Mouse (Mus musculus): Measurements from ENCODE around the gene Irx2. TPM values are rescaled to one million over a fixed set of nuclear protein-coding genes. Genes with fewer than 3 reads are reported as not detected.

The Irx2 gene
- polyA plus RNA-seq (2015; fragmentation: Nextera tagmentation; extraction: Ambion mirVana): 31.7 and 33.5 TPM in 2 replicates

DNA sequence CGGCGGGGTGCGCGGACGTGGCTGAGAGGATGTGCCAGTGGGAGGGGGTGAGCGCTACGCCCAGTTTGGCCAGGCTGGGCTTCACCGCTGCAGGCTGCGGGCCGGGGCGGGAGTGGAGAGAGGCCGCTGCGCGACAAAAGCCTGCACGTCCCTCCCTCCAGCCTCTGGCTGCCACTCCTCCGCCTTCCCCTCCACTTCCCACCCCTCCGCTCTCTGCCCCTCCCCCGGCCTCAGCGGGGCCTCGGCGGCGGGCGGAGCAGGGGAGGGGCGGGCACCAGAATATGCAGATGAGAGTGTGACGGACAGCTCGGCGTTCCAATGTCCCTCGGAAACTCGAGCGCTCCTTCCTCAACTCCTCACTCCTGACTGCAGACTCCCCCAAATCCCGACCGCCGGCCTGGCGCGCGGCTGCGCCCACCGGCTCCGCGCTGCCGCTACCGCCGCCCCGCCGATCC, at the start of gene Irx2:
Gene Irx2, plus strand, starts transcription at position 359 of the 455 bp plus-strand sequence.
- Histone ChIP-seq H3K4me2 (peak within 1 kb of the TSS; percentile 91), H3K4me1 (peaks cover 11% of the 10 kb centered on the region), H3K9me3 (no peaks in the 10 kb centered on the region), H3K27me3 (peaks cover 98% of the 10 kb centered on the region), H3K27ac (peak within 1 kb of the TSS; percentile 89), H3K4me3 (peak within 1 kb of the TSS; percentile 62), H3K9ac (peak within 1 kb of the TSS; percentile 83), H3K36me3 (no peaks in the 10 kb centered on the region)
- 0% methylated on average over 32 of the region's 45 CpGs for WGBS
- peak; percentile 94 for ATAC-seq (ENCODE audit: borderline replicate concordance, extremely low read depth, low FRiP score, low TSS enrichment)

- Histone ChIP-seq H3K4me1 (no peaks in the 10 kb centered on the region), H3K36me3 (no peaks in the 10 kb centered on the region), H3K9ac (no peak overlapping the region), H3K9me3 (no peaks in the 10 kb centered on the region), H3K27ac (no peak overlapping the region), H3K4me2 (no peak overlapping the region), H3K4me3 (no peak overlapping the region), H3K27me3 (no peaks in the 10 kb centered on the region)
- 87% methylated on average over 2 of the region's 2 CpGs for WGBS
- ATAC-seq (ENCODE audit: borderline replicate concordance, extremely low read depth, low FRiP score, low TSS enrichment): no peak
Observed at GRCm38 (mm10) chr13:72581276-72581675, 47.3 kb upstream of the Irx2 start.

GRCm38 (mm10) chr13:72592526-72592925, 36.1 kb upstream of the Irx2 start:
- Histone ChIP-seq H3K36me3 (no peaks in the 10 kb centered on the region), H3K4me2 (peak overlapping the region; percentile 29), H3K27ac (no peak overlapping the region), H3K9ac (no peak overlapping the region), H3K4me1 (0 out of 2 replicates have a peak, but pooled peaks cover 3% of the 10 kb centered on the region), H3K27me3 (no peaks in the 10 kb centered on the region), H3K4me3 (no peak overlapping the region), H3K9me3 (no peaks in the 10 kb centered on the region)
- WGBS: 30% methylated on average over 4 of the region's 4 CpGs
- no peak for ATAC-seq (ENCODE audit: borderline replicate concordance, extremely low read depth, low FRiP score, low TSS enrichment)

DNA sequence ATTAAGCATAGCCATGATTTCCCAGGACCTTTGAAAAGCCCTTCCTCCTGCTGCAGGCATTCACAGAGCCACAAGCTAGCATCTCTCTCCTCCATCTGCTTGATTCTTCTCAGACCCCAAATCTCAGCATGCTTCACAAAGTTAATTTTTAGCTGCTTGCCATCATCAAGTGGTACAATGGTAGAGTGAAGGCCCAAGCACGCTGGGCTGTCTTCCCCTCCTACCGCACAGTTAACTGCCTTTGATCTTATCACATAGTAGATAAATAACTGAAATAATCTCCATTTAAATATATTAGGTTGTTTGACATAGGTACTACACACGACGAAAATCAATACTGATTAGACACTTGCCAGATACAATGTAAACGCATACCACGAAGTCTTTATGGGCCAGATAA, 35.3 kb upstream of the Irx2 start:
- H3K4me3 ChIP-seq: no peak overlapping the region
- no peaks in the 10 kb centered on the region for H3K36me3 ChIP-seq
- H3K27ac ChIP-seq: peak overlapping the region; percentile 56
- H3K4me1 ChIP-seq: 0 out of 2 replicates have a peak, but pooled peaks cover 3% of the 10 kb centered on the region
- 20% methylated on average over 6 of the region's 6 CpGs for WGBS
- H3K27me3 ChIP-seq: no peaks in the 10 kb centered on the region
- H3K4me2 ChIP-seq: 0 out of 2 replicates have a peak overlapping the region, but pooled peaks have one; percentile 0
- peak; percentile 80 for ATAC-seq (ENCODE audit: borderline replicate concordance, extremely low read depth, low FRiP score, low TSS enrichment)
- no peaks in the 10 kb centered on the region for H3K9me3 ChIP-seq
- H3K9ac ChIP-seq: no peak overlapping the region

GRCm38 (mm10) chr13:72593710-72594111, 34.9 kb upstream of the Irx2 start:
- no peak overlapping the region for H3K9ac ChIP-seq
- WGBS: 37% methylated on average over 4 of the region's 4 CpGs
- H3K36me3 ChIP-seq: no peaks in the 10 kb centered on the region
- H3K4me3 ChIP-seq: no peak overlapping the region
- H3K27ac ChIP-seq: peak overlapping the region; percentile 43; the same call in 1 of the 2 replicates
- H3K4me1 ChIP-seq: 0 out of 2 replicates have a peak, but pooled peaks cover 3% of the 10 kb centered on the region
- H3K27me3 ChIP-seq: no peaks in the 10 kb centered on the region
- no peaks in the 10 kb centered on the region for H3K9me3 ChIP-seq
- H3K4me2 ChIP-seq: no peak overlapping the region
- ATAC-seq (ENCODE audit: borderline replicate concordance, extremely low read depth, low FRiP score, low TSS enrichment): peak; percentile 88

DNA sequence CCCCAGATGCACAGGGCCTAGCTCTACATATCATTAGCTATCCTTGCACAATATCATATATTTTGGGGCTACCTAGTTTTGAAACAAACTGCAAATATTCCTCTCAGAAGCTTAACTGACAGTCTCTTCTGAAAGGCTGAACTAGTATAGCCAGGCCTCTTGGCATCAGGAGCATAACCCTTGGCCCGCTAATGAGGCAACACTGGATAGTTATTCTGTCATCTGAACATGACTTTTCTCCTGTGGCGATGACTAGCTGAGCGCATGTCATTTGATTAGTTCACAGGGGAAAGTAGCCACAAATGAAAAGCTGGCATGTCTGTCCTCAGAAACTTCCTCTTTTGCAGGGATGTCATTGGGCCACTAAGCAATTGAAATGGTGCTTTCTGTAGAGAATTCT, 29.4 kb upstream of the Irx2 start:
- H3K36me3 ChIP-seq: no peaks in the 10 kb centered on the region
- no peak overlapping the region for H3K4me2 ChIP-seq
- WGBS: 80% methylated on average over 3 of the region's 3 CpGs
- H3K4me3 ChIP-seq: no peak overlapping the region
- no peak for ATAC-seq (ENCODE audit: borderline replicate concordance, extremely low read depth, low FRiP score, low TSS enrichment)
- H3K27ac ChIP-seq: no peak overlapping the region
- no peaks in the 10 kb centered on the region for H3K9me3 ChIP-seq
- no peaks in the 10 kb centered on the region for H3K4me1 ChIP-seq
- H3K27me3 ChIP-seq: no peaks in the 10 kb centered on the region
- no peak overlapping the region for H3K9ac ChIP-seq

- H3K27me3 ChIP-seq: no peaks in the 10 kb centered on the region
- no peaks in the 10 kb centered on the region for H3K36me3 ChIP-seq
- no peak for ATAC-seq (ENCODE audit: borderline replicate concordance, extremely low read depth, low FRiP score, low TSS enrichment)
- H3K9me3 ChIP-seq: no peaks in the 10 kb centered on the region
- H3K27ac ChIP-seq: no peak overlapping the region
- H3K4me3 ChIP-seq: no peak overlapping the region
- H3K9ac ChIP-seq: no peak overlapping the region
- H3K4me1 ChIP-seq: 0 out of 2 replicates have a peak, but pooled peaks cover 4% of the 10 kb centered on the region
- H3K4me2 ChIP-seq: no peak overlapping the region
- WGBS: 66% methylated on average over 15 of the region's 16 CpGs
Observed at GRCm38 (mm10) chr13:72608706-72609105, 19.9 kb upstream of the Irx2 start.

GRCm38 (mm10) chr13:72610277-72610676, 18.3 kb upstream of the Irx2 start:
- Histone ChIP-seq H3K27me3 (no peaks in the 10 kb centered on the region), H3K27ac (peak overlapping the region; percentile 17; the same call in 1 of the 2 replicates), H3K9ac (no peak overlapping the region), H3K4me2 (no peak overlapping the region), H3K4me1 (0 out of 2 replicates have a peak, but pooled peaks cover 4% of the 10 kb centered on the region), H3K4me3 (no peak overlapping the region), H3K9me3 (no peaks in the 10 kb centered on the region), H3K36me3 (no peaks in the 10 kb centered on the region)
- peak; percentile 65; the same call in 1 of the 2 replicates for ATAC-seq (ENCODE audit: borderline replicate concordance, extremely low read depth, low FRiP score, low TSS enrichment)
- WGBS: 55% methylated on average over 2 of the region's 2 CpGs

DNA sequence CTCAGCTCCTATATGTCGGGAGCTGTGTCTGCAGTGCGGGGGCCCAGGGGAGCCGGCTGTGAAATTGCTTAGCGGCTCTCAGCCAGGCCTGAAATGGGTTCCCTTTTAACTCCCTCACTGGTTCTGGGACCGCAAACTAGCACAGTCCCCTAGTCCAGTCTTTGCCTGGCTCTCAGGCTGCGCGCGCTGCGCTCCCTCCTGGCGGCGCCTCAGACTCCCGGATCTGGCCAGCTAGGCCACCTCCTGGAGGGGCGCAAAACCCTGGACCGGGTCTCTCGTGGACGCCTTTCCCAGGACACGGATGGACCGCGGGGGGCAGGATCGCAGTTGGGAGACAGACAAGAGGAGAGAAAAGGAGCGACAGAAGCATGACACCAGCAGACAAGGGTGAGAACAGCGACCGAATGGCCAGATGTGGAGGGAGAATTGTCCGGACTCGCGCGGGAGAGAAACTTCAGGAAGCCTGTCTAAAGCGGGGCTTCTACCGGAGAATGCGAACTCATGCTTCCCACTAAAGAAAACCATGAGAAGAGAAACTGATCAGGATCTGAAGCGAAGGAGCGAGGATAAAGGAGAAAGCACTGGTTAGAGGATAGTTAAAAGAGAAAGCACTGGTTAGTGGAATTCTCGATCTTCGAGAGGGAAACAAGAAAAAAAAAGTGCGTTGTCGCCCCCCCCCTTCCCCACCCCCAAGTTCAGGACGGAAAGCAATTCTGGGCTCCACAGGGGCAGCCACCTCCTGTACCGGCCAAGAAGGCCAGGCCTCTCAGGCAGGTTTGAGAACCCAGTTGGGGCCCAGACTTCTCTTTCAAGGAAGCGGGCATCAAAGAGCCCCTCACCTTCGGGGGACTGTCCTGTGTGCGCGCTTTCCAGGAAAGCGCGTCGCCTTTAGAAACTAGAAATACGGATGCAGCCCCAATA, 4.4 kb upstream of the Irx2 start:
- Histone ChIP-seq H3K4me2 (peak overlapping the region; percentile 91), H3K27me3 (peaks cover 84% of the 10 kb centered on the region), H3K9me3 (no peaks in the 10 kb centered on the region), H3K4me3 (peak overlapping the region; percentile 41), H3K36me3 (no peaks in the 10 kb centered on the region), H3K9ac (peak overlapping the region; percentile 55), H3K4me1 (peaks cover 9% of the 10 kb centered on the region), H3K27ac (peak overlapping the region; percentile 80)
- WGBS: under 1% methylated on average over 46 of the region's 46 CpGs
- ATAC-seq (ENCODE audit: borderline replicate concordance, extremely low read depth, low FRiP score, low TSS enrichment): no peak

DNA sequence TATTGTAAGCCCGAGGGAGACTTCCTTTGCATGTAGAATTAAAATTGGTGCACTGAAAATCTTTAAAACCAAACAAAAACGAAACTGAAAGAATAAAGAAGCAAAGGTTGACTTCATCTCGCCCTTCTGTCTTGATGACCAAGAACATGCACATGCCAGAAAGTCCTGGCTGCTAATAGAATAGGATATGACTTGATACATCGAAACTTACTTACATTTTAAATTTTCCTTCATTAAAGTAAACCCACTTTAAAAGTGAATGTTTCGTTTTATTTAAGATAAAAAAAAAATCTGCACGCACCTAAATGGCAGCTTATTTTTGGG, 3.8 kb upstream of the Irx2 start:
- Histone ChIP-seq H3K9me3 (no peaks in the 10 kb centered on the region), H3K27me3 (peaks cover 90% of the 10 kb centered on the region), H3K4me1 (peaks cover 11% of the 10 kb centered on the region), H3K27ac (peak overlapping the region; percentile 80), H3K4me3 (peak overlapping the region; percentile 41), H3K36me3 (no peaks in the 10 kb centered on the region), H3K4me2 (peak overlapping the region; percentile 91), H3K9ac (peak overlapping the region; percentile 55)
- WGBS: 3% methylated on average over 6 of the region's 6 CpGs
- no peak for ATAC-seq (ENCODE audit: borderline replicate concordance, extremely low read depth, low FRiP score, low TSS enrichment)

GRCm38 (mm10) chr13:72625236-72625950, 3.2 kb upstream of the Irx2 start:
- Histone ChIP-seq H3K4me3 (peak overlapping the region; percentile 41), H3K4me2 (peak overlapping the region; percentile 91), H3K27me3 (peaks cover 96% of the 10 kb centered on the region), H3K36me3 (no peaks in the 10 kb centered on the region), H3K9ac (peak overlapping the region; percentile 55; the same call in 1 of the 2 replicates), H3K27ac (no peak overlapping the region; the same call in 1 of the 2 replicates), H3K9me3 (no peaks in the 10 kb centered on the region), H3K4me1 (peaks cover 11% of the 10 kb centered on the region)
- WGBS: 6% methylated on average over 28 of the region's 28 CpGs
- no peak for ATAC-seq (ENCODE audit: borderline replicate concordance, extremely low read depth, low FRiP score, low TSS enrichment)

Measured in lung, embryonic 15.5 days (tissue).